Mouse (Mus musculus): Measurements from ENCODE around the gene Adgra1. TPM values are rescaled to one million over a fixed set of nuclear protein-coding genes. Genes with fewer than 3 reads are reported as not detected.
A peak's percentile ranks its signal among the peaks of the same experiment; 100 is the strongest.

Adgra1 gene
- total RNA-seq (2022): not detected

DNA sequence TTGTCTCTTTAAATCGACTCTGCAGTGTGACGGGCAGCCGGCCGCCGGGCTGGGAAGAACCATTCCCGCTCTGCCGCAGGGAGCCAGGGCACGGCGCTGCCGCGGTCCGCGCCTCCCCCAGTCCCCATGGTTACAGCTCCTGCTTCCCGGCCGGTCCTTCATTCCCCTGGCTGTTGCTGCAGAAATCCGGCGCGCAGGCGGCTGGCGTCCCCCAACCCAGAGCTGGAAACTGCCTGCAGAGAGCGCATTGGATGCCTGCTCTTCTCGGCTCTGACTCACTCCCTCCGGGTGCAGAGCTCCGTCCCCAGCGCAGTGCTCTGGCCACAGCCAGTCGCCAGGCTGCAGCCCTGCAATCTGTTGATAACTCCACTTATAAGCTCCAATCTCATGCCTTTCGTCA is at the start of gene Adgra1:
Gene Adgra1, plus strand, starts transcription at position 139 of the 400 bp plus-strand sequence.
- DNase-seq (ENCODE audit: low spot score in 2 of 2): peak; percentile 3 to 19

DNA sequence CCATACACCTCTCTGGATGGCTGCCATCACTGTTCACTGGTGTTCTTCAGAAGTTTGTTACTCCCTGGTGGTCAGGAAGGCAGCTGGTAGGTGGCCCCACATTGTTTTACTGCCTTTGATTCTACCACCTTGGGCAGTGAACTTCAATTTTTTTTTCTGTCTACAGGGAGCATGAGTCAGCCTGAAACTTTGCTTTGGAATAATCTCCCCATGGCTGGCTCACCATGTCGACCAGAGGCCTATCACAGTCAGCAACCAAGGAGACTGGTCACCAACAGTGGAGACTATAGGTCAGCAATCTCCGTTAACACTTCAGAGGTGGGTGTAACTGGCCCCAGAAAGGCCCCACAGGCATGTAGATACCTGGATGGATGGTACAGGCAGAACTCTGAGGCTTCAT is 46.6 kb upstream of the Adgra1 start:
- no peak for DNase-seq (ENCODE audit: low spot score in 2 of 2)

DNA sequence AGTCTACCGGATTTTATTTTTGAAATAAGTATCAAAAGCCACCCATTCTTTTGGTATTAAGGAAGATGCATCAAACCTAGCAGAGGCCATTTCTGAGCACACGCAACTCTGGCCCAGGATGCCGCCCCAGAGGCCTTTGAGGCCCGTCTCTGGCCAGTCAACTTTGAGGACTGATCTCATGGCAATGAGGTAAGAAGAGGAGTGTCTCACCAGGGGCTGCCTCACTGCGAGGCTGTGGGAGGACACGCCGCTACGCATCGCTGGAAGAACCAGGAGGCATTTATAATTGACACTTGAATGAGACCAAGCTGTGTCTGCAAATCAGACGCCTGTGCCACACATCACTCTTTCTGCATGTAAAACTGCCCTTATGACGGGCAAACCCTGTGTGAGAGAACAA is 45.0 kb upstream of the Adgra1 start:
- no peak for DNase-seq (ENCODE audit: low spot score in 2 of 2)

DNA sequence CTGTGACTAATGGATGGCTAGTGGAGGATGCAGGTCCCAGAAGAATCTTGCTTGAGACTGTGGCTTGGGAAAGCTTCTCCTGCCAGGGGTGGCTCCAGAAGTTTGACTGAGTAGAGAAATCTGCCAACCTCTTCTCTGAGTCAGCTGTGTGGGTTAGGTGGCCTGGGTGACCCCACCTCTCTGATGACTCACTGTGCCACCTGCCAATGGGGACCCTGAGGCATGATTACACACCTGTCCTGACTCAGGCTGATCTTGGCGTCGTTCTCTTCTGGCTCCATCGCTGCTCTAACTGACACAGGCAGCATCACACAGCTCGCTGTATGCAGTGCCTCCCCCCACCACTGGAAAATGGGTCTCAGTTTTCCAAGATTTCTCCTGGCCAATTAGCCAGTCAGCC is 44.3 kb upstream of the Adgra1 start:
- no peak for DNase-seq (ENCODE audit: low spot score in 2 of 2)

DNA sequence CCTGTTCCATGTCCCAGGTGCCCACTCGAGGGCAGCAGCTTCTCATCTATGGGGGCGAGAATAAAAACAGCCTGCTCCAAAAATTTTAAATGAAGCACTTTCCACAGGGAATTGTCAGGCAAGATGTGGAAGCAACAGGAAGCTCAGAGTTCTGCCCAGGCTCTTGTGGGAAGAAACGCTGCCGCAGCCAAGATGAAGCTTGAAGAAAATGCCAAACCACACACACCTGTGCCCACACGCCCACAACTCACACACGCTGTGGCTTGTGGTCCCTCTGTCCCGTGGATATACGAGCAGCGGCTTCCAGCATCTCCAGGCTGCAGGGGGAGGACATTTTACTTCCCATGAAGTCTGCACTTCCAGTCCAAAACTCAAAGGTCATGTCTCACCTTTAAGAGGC is 42.4 kb upstream of the Adgra1 start:
- no peak for DNase-seq (ENCODE audit: low spot score in 2 of 2)

DNA sequence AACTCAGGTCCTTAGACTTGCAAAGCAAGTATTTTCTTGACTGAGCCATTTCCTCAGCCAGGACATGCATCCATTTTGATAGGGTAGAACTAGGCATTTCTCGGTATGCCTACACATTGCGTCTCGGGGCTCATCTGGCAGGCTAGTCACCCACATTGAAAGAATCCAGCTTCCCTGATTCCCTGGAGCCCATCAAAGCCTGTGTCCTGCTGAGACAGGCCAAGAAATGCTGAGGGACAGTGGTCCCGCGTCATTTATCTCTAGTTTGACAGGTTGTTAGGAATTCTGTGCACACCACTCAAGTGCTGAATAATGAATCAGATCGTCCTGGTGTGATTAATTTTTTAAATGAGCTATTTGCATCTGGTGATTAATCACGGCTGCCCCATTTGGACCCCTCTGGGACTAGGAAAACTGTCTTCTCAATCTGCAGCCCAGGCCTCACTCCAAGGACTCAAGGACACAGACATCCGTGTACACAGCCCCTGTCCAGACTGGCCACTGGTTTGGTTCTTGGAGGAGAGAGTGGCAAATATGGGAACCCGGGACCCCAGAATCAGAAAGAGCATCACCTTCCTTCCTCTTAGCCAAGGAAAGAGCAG is 38.9 kb upstream of the Adgra1 start:
- no peak for DNase-seq (ENCODE audit: low spot score in 2 of 2)

DNA sequence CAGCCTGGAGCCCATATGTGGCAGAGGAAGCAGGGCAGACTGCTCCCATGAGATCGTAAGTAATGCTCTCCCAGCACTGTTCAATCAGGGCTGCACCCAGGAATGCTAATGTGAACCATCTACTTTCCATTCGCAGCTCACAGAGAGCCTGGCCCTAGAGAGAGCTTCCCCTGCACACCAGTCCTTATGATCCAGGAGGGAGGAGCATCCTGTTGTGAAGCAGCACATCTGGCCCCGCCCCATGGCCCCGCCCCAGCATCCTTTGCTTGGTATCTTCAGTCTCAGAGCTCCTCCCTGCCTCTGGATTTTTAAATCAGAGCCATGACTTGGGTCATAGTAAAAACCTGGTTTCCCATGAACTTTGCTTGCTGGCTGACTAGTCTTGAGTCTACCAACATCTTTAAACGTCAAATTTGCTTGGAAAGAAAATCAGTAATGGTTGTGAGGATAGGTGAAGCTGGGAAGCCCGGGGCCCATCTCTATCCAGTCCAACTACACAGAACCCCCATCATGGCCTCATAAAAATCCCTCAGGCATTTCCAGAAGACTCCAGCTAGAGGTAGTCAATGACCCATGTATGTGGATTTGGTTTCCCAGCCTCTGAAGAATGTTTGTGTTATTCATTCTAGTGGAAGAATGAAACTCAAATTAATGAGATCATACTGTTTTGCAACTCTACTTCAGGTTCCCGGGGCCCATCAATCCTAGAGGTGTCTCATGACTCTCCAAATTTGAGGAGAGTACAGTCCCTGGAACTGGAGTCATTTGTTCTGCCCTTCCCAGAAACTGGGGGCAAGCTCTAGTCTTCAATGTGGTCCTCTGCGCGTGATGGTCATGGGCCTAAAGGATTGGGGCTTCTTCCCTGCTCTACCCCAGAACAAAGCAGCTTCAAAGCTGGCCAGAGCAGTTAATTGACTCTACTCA is 36.5 kb upstream of the Adgra1 start:
- no peak for DNase-seq (ENCODE audit: low spot score in 2 of 2)

DNA sequence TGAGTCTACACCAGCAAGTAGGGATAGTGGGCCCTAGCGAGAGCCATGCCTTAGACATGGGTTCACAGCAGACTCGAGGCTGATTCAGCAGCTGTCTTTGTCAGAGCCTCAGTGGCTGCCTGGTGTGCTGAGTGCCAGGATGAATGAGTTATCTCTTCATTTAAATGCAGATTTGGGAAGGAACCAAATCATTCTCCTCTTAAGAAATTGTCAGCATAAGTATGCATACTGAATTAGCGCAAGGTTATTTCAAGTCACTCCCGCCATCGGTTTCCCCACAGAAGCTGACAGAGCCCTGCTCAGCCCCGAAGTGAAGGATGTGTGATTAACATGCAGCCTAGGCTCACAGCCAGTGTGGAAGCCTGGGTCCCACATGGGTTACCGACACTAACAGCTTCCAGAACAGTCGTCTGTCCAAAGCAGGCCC is 27.8 kb upstream of the Adgra1 start:
- no peak for DNase-seq (ENCODE audit: low spot score in 2 of 2)

DNA sequence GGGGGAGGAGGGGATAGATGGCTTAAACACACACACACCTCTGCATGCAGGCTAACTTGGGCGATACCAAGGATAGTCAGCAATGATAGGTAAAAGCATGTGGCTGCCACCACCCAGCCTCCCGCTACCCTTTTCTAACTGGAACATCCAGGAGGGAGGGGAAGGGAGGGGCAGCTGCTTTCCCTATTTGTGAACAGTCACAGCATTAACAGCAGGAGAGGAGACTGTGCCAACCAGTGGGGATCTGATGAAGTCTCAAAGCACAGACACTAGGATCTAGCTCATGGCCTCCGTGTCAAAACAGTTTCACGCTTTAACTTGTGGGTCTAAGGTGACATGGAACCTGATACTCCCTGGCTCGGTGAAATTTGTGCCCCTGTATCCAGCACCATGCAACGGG is 23.9 kb upstream of the Adgra1 start:
- DNase-seq (ENCODE audit: low spot score in 2 of 2): no peak

DNA sequence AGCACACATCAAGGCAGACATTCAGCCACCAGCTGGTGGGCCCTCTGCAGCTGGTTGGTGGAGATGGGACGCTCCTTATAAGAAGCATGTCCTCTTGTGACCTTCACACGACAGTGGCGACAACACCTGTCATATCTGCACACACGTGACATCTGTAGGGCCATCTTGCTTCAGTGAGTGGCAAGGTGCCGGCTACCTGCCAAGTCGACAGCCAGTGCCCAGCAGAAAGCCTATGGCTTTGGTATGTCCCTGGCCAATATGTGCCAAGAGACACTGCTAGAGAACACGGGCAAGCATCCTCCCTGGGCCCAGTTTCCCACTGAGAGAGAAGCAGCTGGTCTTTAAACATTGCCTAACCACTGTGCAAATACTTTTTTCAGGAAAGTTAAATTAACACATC is 22.3 kb upstream of the Adgra1 start:
- no peak for DNase-seq (ENCODE audit: low spot score in 2 of 2)

DNA sequence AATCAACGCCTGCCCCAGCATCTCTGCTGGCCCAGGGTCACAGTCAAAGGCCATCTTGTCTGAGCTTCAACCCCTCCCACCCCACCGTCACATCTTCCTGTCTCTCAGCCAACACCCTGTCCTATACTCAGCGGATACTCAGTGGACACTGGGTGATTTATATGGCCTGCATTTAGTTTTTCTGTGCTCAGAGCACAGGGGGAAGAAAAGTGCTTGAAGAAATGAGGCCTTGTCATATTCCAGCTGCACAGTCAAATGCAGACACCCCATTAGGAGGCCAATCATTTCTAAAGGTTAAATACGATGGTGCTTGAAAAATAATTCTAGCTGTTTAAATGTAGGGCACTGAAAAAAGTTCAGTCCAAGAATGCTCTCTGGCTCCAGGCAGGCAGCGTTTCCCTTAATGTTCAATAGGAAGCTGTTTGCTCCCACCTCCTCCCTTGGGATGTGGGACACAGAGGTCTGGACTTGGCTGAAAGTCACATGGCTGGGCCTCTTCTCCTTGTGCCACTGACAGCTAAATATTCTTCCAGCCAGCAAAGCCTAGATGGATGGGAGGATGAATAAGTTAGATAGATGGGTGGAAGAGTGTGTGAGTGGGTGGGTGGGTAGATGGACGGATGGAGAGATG is 20.3 kb upstream of the Adgra1 start:
- DNase-seq (ENCODE audit: low spot score in 2 of 2): no peak

DNA sequence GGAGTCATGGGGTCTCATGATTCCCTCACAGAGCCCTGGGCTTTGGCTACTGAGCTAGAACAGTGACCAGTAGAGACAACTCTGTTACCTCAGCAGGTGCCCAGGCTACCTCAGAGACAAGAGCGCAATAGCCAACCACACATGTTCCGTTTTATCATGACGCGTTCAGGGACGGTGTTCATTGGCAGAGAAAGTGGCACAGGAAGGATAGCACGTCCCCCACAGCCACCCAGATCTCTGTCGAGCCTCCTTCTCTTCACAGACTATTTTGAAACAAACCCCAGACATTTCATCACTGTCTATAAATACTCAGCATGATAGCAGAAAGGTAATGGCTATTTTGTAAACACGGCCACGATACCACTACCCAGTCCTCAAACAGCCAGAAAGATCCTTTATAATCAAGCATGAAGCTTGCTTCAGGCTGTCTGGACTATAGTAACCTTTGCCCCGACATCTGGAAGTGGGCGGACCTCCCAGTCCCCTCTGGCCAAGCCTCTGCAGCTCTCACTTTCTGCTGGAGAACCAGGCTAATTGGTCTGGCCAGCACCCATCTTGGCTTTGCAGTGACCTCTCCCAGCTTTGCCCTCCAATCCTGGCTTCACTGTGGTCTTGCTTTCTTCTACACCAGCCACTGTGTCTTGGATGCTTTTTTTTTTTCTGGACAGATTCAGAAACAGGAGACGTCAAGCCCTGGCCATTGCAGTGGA is 11.5 kb upstream of the Adgra1 start:
- peak in 1 of 2 experiments; percentile 18 for DNase-seq (ENCODE audit: low spot score in 2 of 2)

DNA sequence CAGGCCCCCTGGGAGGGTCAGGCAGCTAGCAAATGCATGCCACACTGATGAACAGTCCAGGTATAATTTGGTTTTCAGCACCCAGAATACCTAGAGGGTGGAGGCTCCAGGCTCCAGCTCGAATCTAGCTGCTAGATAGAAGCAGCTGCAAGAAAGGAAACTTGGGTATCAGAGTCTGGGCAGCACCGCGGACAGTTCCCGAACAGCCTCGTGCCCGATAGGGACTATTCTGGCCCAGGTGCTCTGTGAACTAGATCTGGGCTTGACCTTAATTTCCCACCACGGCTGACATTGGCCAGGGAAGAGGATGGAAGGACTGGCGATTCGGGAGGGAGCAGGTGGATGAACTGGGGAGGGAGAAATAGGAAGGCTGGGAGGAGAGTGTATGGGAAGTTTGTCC is 6.3 kb upstream of the Adgra1 start:
- no peak for DNase-seq (ENCODE audit: low spot score in 2 of 2)

DNA sequence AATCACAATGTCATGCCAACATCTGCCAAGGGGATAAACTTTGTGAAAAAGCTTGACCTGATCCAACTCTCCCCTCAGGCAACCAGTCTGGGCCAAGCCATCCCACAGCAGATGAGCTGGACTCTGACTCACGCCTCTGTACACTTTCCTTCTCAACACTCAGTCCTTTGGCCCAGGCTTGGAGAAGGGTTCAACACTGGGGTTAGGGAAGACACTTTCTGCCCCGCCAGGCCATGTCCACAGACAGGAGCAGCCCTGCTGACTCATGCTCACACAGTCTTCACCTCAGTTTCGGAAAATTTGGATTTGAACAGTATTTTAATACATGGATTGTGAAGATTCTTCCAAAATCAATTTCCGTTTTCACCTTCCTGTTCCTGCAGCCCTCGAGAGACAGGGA is 442 bp upstream of the Adgra1 start:
- no peak for DNase-seq (ENCODE audit: low spot score in 2 of 2)

DNA sequence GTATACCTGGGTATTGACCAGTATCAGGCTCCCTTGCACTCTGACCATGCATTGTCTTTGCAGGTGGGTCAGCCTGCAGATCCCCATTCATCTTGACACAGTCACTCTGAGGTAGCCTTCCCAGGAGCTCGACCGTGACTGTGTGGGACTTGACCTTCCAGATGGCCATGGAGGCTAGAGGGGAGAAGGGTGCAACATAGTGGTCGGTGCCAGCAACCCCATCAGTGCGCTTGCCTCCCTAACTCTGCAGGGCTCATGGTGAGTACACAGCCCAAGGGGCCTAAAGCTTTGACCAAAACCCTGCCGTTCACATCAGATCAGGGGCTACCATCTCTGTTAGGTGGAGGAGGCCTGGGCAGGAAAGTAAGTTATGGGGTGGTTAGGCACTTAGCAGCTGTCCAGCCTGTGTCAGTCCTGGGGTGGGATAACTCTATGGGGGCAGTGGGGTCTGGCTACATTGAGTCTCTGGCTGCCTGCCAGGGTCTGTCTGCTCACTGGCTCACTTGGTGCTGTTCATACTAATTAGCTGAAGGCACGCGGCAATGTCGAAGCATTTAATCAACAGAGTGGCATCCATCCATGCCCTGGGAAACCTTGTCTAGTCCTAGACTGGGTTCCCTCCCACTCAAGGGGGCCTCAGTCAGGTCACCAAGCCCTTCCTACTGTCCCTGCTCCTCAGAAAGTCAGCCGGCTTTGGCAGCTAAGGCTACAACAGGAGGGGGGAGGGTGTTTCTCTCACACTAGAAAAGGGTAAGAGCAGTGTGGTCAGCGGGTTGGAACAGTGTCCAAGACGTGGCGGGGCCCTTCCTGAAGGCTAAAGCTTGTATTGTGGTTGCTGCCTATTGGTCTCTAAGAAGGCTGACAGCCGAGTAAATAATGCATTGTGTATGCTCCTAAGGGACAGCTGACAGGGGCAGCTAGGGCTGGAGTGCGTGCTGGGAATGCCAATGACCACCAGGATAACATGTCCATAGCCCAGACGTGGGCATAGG is 1.5 kb downstream of the Adgra1 start:
- DNase-seq (ENCODE audit: low spot score in 2 of 2): no peak

DNA sequence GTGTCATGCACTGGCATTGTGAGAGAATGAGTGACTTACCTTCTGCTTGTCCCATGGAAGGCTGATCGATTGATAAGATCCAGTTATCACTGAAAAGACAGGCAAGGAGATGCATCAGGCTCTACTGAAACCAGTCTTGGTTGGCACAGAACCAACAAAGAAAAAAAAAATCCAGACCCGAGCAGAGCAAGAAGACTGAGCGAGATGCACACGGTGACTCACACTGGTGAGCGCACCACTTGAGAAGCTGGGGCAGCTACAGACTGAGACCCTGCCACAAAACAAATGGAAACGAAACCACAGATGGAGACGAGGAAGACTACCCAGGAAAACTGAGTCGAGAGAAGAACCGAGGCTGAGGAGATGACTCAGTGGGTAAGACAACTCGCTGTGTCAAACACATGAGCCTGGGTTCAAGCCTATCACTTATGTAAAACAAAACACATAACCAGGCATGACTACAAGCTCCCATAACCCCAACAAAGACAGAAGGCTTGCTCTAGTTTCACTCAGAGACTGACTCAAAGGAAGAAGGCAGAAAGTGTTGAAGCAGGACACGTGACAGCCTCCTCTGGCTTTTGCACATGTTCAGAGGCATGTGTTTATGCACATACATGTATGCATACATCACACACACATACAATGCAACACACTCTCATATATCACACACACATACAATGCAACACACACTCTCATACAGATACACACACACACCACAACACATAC is 6.6 kb downstream of the Adgra1 start:
- DNase-seq (ENCODE audit: low spot score in 2 of 2): no peak

DNA sequence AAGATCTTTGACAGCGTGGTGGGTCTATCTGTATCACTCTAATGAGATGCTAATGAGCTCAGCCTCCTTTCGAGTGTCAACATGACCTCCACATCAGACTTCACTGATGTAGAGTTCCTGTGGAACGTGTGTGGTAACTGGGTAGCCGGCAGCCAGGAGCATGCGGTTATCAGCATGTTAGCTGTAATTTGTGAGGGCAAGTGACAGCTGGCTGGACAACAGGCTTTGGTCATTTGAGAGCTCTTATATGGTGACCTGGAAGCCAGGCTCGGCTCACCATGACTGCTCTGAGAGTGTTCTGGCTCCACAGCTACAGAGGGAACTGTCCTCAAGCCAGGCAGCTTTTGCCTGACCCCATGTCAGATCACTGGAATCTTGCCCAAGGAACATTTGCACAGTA is 8.4 kb downstream of the Adgra1 start:
- no peak for DNase-seq (ENCODE audit: low spot score in 2 of 2)

DNA sequence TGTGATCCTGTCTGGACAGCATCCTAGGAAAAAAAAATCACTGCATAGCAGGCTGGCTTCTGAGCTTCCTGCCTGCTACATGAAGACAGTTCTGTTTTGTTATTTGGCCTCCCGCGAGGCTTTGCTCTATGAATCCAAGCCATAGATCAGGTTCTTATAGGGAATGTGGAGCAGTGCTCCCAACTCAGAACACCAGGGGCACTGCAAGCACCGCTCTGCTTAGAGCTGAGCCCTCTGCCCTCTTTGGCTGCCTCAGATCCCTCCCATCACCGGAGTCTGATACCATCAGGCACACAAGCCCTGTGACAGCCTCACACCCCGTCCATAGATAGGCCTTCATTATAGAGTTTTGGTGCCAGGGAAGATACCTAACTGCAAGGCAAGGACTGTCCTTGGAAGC is 9.2 kb downstream of the Adgra1 start:
- DNase-seq (ENCODE audit: low spot score in 2 of 2): no peak

DNA sequence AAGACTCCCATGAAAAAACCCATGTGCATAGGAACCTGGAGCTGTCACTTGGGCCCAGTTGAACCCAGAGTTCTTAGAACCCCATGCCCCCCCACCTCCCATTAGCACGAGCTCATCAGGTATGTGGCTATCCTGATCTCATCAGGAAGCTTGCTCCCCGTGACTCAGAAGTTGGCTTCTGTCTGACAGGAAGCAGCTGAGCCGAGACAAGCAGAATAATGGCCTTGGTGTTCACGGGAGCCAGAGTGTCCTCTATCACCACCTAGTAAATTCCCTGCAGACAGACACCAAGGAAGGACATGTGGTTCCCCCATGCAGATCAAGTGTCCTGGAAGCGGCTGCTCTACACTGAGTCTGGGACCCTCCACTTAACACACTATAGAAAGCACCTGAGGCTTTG is 9.8 kb downstream of the Adgra1 start:
- DNase-seq (ENCODE audit: low spot score in 2 of 2): no peak

DNA sequence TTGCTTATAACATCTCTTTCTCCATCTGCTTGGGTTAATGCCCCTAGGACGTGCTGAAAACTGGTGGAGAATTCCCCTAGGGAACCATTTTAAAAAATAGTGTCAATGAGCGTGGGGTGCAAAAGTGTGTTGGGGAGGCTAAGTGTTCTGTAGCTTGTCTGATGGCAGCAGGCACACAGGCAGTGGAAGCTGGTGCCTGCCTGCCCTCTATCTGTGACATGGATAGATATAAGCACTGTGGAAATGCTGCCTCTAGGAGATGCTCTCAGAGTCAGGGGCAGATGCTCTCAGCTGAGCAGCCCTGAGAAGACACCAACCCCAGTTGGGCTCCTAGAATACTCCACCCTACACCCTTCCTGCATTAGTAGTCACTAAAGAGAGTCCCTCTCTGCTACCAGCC is 11.1 kb downstream of the Adgra1 start:
- DNase-seq (ENCODE audit: low spot score in 2 of 2): no peak
